8 mouse cellular contexts compared by ENCODE assay signal in genomic region chrX:140598850-140599560, GRCm38 (mm10). TPM values are rescaled to one million over a fixed set of nuclear protein-coding genes. Genes with fewer than 3 reads are reported as not detected.
A peak's percentile ranks its signal among the peaks of the same experiment; 100 is the strongest.
DNase-seq lines count a peak whose midpoint lies in the region; TF ChIP-seq lines count a peak whose summit lies in the region.

No protein-coding gene starts in this region.

- no peak for TF ChIP-seq POLR2A in CH12.LX (IDR thresholded peaks at IDR 0.05; ENCODE audit: low read depth, low read length)
- peak; percentile 32; the same call in 1 of the 2 replicates for TF ChIP-seq POLR2A in bone marrow, adult 2 months (IDR thresholded peaks at IDR 0.05; ENCODE audit: borderline replicate concordance, control insufficient read depth, low read depth, low read length)

- no peaks in the 10 kb centered on the region for H3K79me2 ChIP-seq in CH12.LX (replicated peaks; ENCODE audit: control insufficient read depth, extremely low read depth, insufficient read depth, poor library complexity, severe bottlenecking)

- no peaks in the 10 kb centered on the region for H3K9me3 ChIP-seq in CH12.LX (replicated peaks; ENCODE audit: low read length)
- peaks cover 6% of the 10 kb centered on the region; the same call in 1 of the 2 replicates for H3K9me3 ChIP-seq in forebrain, embryonic 10.5 days

- intact Hi-C loops in heart, postnatal 14 days (cut with DNase I), result loop anchor here (1.0 kb wide), 1 partner anchor 56 kb away; no protein-coding TSS in a partner anchor

- H3K4me2 ChIP-seq in CH12.LX (ENCODE audit: insufficient read depth, low read depth, poor library complexity, severe bottlenecking), result peak overlapping the region; percentile 74

- H3K4me3 ChIP-seq in CH12.LX (replicated peaks in 1 of 3; ENCODE audit: low read depth in 2 of 3, low read length in 2 of 3, poor library complexity in 1 of 3), result peak overlapping the region in 2 of 3 experiments; percentile 51 to 74
- H3K4me3 ChIP-seq in bone marrow, adult 2 months (replicated peaks; ENCODE audit: control insufficient read depth, low read depth, low read length), result peak overlapping the region; percentile 44
- peak overlapping the region; percentile 58 for H3K4me3 ChIP-seq in forebrain, embryonic 10.5 days

- 0 out of 4 replicates have a peak, but pooled peaks cover 0 to 2% of the 10 kb centered on the region in 2 experiments for H3K4me1 ChIP-seq in CH12.LX (ENCODE audit: control insufficient read depth in 1 of 2, insufficient read depth in 2 of 2)
- no peaks in the 10 kb centered on the region for H3K4me1 ChIP-seq in bone marrow, adult 2 months (ENCODE audit: control insufficient read depth, insufficient read depth, low read length)
- H3K4me1 ChIP-seq in forebrain, embryonic 10.5 days, result peaks cover 14% of the 10 kb centered on the region

- H3K9ac ChIP-seq in CH12.LX (ENCODE audit: insufficient read depth, low read depth), result peak overlapping the region; percentile 75

- no peaks in the 10 kb centered on the region for H3K27me3 ChIP-seq in CH12.LX (replicated peaks)
- peaks cover 93% of the 10 kb centered on the region for H3K27me3 ChIP-seq in forebrain, embryonic 10.5 days (ENCODE audit: poor library complexity, severe bottlenecking)

- H3K36me3 ChIP-seq in CH12.LX (replicated peaks in 1 of 2; ENCODE audit: control insufficient read depth in 1 of 2, insufficient read depth in 1 of 2, low read length in 1 of 2), result no peaks in the 10 kb centered on the region
- no peaks in the 10 kb centered on the region for H3K36me3 ChIP-seq in forebrain, embryonic 10.5 days (replicated peaks)

- dilution Hi-C loops in CH12.LX (cut with MboI; ENCODE audit: extremely low pct_ligation_motif_present, extremely low pct_unique_long_range_greater_than_20kb, low sequenced_read_pairs), result no loop called here

- 0 out of 4 replicates have a peak, but pooled peaks of 1 of the 2 experiments have one; percentile 8 for TF ChIP-seq CTCF in CH12.LX (conservative IDR thresholded peaks at IDR 0.05 in 1 of 2, IDR thresholded peaks at IDR 0.05 in 1 of 2; ENCODE audit: low read depth in 2 of 2, low read length in 2 of 2)
- TF ChIP-seq CTCF in bone marrow, adult 2 months (IDR thresholded peaks at IDR 0.05; ENCODE audit: control insufficient read depth, insufficient read depth, low read length), result no peak

- TF ChIP-seq EP300 in CH12.LX (IDR thresholded peaks at IDR 0.05; ENCODE audit: low read length), result no peak

- TF ChIP-seq RAD21 in CH12.LX (IDR thresholded peaks at IDR 0.05; ENCODE audit: low read depth, low read length), result no peak

- DNase-seq in CH12.LX (ENCODE audit: extremely low read depth), result peak; percentile 18
- DNase-seq in forebrain, embryonic 10.5 days (ENCODE audit: extremely low spot score, low spot score), result peak; percentile 29
- peak; percentile 72 to 80 for DNase-seq in heart, postnatal 14 days
- DNase-seq in kidney, postnatal 4 days, result peak; percentile 63 to 78
- DNase-seq in lung, postnatal 25 days (ENCODE audit: low spot score), result peak; percentile 64
- DNase-seq in ovary, postnatal 36 days (ENCODE audit: low spot score), result peak; percentile 69
- peak; percentile 33 to 38 for DNase-seq in urinary bladder, adult 18-20 months (ENCODE audit: low spot score in 2 of 2)

- H3K27ac ChIP-seq in CH12.LX (ENCODE audit: insufficient read depth, low read depth), result peak overlapping the region; percentile 43; the same call in 1 of the 2 replicates
- peak overlapping the region; percentile 85; the same call in 1 of the 2 replicates for H3K27ac ChIP-seq in bone marrow, adult 2 months (ENCODE audit: control insufficient read depth, insufficient read depth, low read depth, low read length, poor library complexity)
- 0 out of 2 replicates have a peak overlapping the region, but pooled peaks have one; percentile 25 for H3K27ac ChIP-seq in forebrain, embryonic 10.5 days

- in situ Hi-C loops in CH12.LX (cut with MboI; ENCODE audit: low pct_ligation_motif_present, low pct_unique_long_range_greater_than_20kb, low sequenced_read_pairs), result no loop called here

- WGBS in bone marrow, adult 2 months, result 17% methylated on average over 74 of the region's 109 CpGs
- WGBS in forebrain, embryonic 10.5 days, result 45% methylated on average over 71 of the region's 109 CpGs

TF ChIP-seq in CH12.LX, 34 proteins besides CTCF, POLR2A, EP300 and RAD21:
- TF ChIP-seq POLR2AphosphoS2 (IDR thresholded peaks at IDR 0.05; ENCODE audit: low read depth, low read length) (no peak), BHLHE40 (IDR thresholded peaks at IDR 0.05; ENCODE audit: low read depth, low read length) (no peak), ETS1 (conservative IDR thresholded peaks at IDR 0.05; ENCODE audit: low read depth, low read length) (no peak), USF2 (conservative IDR thresholded peaks at IDR 0.05; ENCODE audit: low read depth, low read length) (no peak), SMC3 (IDR thresholded peaks at IDR 0.05; ENCODE audit: low read depth, low read length) (no peak), UBTF (IDR thresholded peaks at IDR 0.05; ENCODE audit: low read depth, low read length) (no peak; the same call in none of the 2 replicates), JUND (conservative IDR thresholded peaks at IDR 0.05; ENCODE audit: low read depth, low read length) (no peak), ELF1 (IDR thresholded peaks at IDR 0.05; ENCODE audit: low read depth, low read length) (no peak), MEF2A (IDR thresholded peaks at IDR 0.05; ENCODE audit: borderline replicate concordance, low read depth, low read length) (no peak), ZC3H11A (IDR thresholded peaks at IDR 0.05; ENCODE audit: low read depth, low read length) (no peak)

RNA-seq across cellular contexts. Expression of gene Tsc22d3, which starts 1.5 kb away (rescaled TPM):
- 6.9 and 15.2 TPM in 2 replicates for total RNA-seq in CH12.LX (2012; rRNA removed)
- 28.7 and 32.8 TPM in 2 replicates for total RNA-seq in CH12.LX (2014; rRNA removed)
- 8.2 and 8.4 TPM in 2 replicates for polyA plus RNA-seq in CH12.LX (2012; ENCODE audit: insufficient read length, low read depth)
- polyA plus RNA-seq in bone marrow, adult 2 months (2011; ENCODE audit: insufficient read depth, insufficient read length, low replicate concordance, missing spikeins), result 51.1 and 59.6 TPM in 2 replicates
- 93.8 and 97.5 TPM in 2 replicates for polyA plus RNA-seq in forebrain, embryonic 10.5 days (2016; fragmentation: Nextera tagmentation; extraction: Ambion mirVana)
- total RNA-seq in heart, postnatal 14 days (2021), result 100 to 1,000 TPM; 256 to 263 TPM

Comparison
In these comparisons a context has a peak if more than half of its experiments do, and no peak if none do; other contexts are left out.
1. Peak in every context shown above with its lines: DNase-seq, H3K4me3 ChIP-seq and H3K27ac ChIP-seq.
2. DNase-seq: peak in every context shown above with its lines; median percentile 76 in heart, postnatal 14 days; 70 in kidney, postnatal 4 days; 69 in ovary, postnatal 36 days; 64 in lung, postnatal 25 days; 36 in urinary bladder, adult 18-20 months; 29 in forebrain, embryonic 10.5 days; 18 in CH12.LX.
3. H3K27ac ChIP-seq: peak in every context shown above with its lines; median percentile 85 in bone marrow, adult 2 months; 43 in CH12.LX; 25 in forebrain, embryonic 10.5 days.